Mouse (Mus musculus) liver, embryonic 14.5 days (tissue): Measurements from ENCODE around the gene Msrb1.

ENCODE experiments used
- CTCF ChIP-seq: IDR thresholded peaks from 2 replicates; pipeline ENCODE4 v1.5.1; 2016; ENCODE audit warnings: antibody characterized with exemption, low read depth, control low read depth
- EP300 ChIP-seq: IDR thresholded peaks from 2 replicates; pipeline ENCODE4 v1.6.1; 2016; ENCODE audit warnings: antibody characterized with exemption, low read depth

- TF ChIP-seq CTCF (no peak), EP300 (no peak)
Measured at GRCm38 (mm10) chr17:24777073-24777472, 40.6 kb downstream of the Msrb1 start.
